Mouse (Mus musculus) left cerebral cortex, adult 11 months (tissue): ENCODE measurements at regions not wholly inside any gene's neighbourhood (a gene's known extent, or its start where the extent isn't known, plus 50 kb on each side); places are given as distances from the start of the nearest gene placed in this dataset.
"Not testable (repeated sequence)": the region's sequence is repeated elsewhere in the genome, so short reads cannot be mapped to it uniquely, and the experiment has no call there.

Experiments
- DNase-seq: peaks from one replicate; pipeline ENCODE4 v3.0.0; 2022; ENCODE audit warnings: low spot score

DNA sequence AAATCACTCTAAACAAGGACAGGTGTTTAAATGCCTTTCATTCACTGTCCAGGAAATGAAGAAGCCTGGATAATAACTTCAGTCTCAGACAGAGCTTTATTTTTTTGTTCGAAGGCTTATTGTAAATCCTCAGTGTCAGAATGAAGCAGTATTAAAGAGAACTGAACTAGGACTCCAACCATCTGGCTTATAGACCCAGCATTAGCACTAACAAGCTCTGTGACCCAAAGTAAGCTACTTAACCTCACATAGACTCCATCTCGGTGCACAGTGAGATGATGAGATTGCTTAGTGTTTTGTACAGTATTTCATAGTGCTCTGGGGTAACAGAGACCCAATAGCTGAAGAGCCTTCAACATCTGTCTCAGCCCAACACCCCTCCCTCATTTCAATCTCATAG is 738.2 kb upstream of the Map3k7 start:
- DNase-seq, result no peak

DNA sequence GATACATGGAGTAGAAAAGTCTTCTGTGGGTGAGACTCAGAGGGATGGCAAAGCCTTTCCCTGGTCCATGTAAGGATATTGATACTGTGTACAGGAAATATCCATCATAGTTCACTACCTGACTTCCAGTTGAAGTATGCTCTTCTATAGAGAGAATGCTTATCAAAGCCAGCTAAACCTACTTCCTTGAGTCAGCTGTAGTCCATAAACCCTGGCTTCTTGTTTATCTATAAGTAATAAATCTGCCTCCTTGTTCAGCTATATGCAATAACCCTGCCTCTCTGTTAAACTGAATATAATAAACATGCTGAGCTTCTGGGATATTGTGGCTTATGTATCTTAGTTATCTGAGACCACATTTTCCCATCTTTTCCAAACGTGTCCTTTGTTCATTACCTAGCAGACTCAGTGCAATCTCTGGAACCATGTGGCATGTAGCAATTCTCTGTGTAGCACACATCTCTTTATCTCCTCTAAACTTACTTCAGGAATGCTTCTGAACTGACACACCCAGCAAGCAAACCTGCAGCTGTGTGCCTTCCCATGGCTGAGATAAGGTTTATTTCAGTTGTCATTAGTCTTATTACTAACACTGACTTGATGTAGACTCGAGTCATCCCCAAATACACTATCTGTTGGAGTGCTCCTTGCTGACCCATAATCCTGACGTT is 694.9 kb upstream of the Map3k7 start:
- DNase-seq, result no peak

DNA sequence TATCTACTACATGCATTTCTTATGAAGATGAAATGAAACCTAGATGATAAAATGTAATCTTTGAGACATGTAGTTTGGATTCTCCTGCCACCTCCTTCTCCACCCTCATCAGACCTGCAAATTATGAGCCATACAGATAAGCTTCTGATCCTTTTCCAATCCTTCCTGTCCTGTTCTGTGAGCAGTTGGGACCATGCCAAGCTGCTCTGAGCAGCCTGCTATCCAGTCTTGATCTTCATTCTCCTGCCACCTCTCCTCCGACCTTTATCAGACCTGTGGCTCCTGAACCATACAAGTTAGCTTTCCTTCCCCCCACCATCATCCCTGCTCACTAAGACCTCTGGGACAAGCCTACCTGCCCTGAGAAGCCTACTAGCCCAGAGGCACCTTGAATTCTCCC is 689.8 kb upstream of the Map3k7 start:
- no peak for DNase-seq

DNA sequence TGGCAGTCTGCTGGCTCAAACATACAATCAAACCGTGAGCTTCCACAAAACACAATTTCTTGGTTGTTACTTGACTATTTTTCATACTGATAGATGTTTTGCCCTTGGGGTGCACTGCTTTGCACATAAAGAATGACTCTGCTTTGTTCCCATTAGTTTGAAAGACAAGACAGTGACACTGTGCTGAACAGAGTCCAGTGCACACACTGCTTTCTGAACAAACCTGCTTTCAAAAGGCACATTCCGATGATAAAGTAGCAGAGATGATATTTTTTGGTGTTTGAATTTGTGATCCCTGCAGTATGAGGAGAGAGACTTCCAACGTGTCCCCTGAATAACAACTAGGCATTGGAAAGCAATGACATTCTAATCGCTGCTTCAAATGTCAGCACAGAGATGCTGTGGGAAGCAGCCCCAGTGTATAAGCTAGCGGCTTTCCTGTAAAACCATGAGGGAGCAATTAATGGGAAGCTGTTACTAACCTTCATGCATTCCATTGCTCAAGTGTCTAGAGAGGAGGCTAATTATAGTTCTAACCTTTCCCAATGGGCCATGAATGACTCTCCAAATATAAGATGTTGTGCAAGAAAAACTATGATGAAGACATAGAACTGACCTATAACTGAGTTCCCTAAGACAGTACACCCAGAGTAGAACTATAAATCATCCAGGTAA is 673.5 kb upstream of the Map3k7 start:
- DNase-seq, result no peak

DNA sequence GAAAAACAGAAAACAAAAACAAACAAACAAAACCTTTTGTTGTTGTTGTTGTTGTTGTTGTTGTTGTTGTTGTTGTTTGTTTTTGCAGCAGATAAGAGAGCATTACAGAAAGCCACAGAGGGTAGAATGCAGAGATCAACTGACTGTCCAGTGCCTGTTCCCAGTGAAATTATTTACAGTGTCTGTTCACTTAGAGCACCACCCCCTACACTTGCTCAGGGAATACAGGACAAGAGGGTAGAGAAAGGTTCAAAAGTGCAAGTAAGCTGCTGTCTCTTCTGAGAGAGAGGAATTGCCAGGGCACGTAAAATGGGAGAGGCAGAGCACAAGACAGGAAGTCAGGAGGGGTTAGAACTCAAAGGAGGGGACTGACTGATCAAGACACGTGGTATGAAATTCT is 670.1 kb upstream of the Map3k7 start:
- DNase-seq, result no peak

DNA sequence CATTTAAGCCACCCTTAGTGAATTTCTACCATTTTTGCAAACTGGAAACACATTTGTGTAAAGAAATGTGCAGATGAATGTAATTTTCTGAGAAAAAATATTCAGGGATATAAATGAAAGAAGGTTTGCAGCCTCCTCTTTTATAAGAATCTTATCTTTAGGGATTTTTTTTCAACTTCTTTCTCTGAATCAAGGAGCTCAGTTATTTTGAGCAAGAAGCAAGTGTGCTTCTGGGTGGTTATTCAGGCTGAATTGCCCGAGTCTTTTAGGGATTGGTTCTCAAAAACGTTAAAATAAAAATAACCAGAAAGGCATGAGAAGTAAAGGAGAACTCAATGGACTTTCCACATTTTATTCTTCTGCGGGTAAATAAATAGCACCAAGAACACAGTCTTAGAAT is 666.0 kb upstream of the Map3k7 start:
- no peak for DNase-seq

DNA sequence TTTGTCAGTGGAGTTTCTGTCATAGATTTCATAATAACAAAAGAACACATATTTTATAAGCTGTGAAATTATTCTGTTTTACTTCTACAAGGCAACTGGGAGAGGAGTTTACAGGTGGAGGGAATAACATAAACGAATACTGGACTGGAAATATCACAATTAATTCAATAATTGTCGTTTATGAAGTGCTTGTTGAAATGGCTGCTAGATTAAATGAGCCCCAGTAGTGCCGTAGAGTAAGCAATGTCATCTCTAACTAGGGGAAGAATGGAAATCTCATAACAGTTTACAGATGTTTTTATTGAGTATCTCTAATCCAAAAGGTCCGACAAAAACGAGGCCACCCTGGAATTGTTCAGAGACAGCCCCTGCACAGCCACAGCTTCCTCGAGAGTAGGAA is 644.6 kb upstream of the Map3k7 start:
- no peak for DNase-seq

DNA sequence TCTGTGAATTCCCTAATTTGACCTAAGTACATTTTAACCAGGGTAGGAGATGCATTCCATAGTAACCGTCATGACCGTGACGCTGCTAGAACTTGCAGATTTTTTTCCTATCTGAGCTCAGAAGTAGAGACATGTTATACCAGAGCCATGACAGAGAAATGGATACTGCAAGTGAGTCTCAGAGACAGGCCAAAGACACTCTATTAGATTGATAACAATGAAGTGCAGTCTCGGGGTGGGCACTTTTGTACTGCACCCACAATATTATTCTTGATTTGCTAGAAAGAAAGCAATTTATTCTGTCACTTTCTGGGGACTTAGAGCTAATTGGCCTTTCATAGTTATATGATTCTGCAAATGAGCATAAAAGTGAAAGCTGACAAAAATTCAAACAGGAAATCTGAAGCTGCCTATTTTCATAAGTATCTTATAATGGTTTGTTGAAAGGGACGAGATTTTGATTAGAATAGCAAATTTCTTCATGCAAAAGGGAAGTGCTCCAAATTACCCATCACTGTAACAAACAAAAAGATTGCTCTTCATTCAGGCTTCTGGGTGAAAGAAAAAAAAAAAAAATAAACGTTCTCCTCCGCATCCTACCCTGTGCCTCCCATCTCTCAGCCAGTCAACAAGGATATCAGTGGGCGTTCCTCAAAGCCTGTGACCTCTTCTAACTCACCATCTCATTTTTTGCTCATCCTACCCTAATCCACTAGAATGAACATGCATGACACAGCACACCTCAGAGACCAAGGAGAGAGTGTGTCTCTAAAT is 643.0 kb upstream of the Map3k7 start:
- DNase-seq, result no peak

DNA sequence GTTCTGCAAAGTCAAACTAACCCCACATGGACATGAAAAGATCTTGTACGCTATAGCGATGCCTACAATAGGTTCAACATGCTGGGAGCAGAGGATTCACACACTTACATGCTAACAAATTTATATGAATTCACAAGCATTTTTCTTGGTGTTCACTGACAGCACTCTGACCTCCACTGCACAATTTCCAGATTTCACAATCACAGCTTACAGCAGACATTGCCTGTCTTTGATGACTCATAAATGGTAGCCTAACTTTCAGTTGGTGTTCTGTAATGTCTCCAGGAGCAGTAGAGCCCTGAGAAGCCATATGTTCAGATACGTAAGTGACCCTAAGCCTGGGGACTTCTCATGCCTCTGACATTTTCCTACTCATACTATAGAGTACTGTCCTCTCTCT is 640.1 kb upstream of the Map3k7 start:
- no peak for DNase-seq

DNA sequence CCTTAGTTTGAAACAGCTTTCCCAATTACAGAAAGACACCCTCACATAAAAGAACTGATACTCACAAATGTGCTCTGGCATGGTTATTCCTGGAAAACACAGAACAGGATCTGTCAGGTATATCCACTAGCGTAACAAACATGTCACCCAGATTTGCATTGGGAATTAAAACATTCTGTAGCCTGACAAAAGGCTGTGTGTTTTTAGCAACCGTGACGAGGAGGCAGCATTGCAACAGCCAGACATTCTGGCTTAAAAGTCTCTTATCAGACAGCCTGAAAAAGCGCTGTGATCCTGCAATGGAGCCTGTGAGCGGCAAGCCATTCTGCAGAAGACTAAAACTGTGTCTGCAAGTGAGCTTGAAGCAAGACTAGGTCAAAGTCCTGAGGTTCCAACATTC is 635.1 kb upstream of the Map3k7 start:
- no peak for DNase-seq

DNA sequence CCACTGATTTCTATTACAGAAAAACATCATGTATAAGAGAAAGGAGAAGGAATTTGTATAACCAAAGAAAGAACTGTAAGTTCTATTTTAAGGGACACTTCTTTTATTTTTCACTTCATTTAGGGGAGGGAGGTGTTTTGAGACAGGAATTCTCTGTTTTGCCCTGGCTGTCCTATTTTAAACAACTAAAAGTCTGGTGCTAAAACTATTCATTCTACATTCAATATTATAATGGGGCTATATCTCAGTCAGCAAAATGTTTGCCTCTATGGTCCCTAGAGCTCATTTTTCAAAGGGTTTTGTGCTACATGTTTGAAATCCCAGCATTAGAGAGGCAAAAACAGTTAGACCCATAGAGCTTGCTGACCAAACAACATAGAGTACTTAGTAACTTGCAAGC is 632.8 kb upstream of the Map3k7 start:
- DNase-seq, result no peak

DNA sequence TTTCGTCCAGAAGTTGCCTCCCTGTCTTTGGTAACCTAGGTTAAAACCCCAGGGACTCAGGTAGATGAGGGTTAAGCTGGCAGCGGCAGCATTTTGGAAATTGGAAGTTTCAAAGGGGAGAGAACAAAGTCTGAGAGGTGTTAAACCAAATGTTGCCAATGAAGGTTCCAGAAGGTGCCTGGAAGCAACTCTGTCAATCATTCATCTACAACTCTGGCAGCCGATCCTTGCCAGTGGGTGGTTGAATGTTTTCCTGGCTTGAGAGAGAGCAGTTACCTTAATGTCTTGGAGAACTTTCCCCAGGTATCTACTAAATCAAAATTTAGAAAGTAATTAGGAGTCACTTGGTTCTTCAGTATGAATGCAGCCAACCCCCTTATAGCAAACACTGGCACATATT is 628.2 kb upstream of the Map3k7 start:
- DNase-seq, result no peak

DNA sequence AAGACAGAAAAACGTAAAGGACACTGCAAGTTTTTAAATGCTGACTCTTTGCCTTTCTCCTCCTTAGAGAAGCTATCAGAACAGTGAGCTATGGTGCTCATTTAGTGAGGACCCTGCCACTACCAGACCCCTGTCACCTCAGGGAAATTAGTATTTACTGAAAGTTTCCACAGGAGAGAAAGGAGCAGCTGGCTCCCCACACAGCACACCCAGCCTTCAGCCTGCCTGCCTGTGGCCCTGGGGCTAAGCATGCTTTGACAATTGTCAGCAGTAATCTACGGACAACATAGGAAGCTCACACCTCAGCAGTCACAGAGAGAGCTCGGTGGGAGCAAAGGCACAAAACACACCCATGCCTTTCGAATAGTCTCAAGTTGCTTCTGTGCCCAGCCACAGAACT is 625.9 kb upstream of the Map3k7 start:
- DNase-seq, result no peak

DNA sequence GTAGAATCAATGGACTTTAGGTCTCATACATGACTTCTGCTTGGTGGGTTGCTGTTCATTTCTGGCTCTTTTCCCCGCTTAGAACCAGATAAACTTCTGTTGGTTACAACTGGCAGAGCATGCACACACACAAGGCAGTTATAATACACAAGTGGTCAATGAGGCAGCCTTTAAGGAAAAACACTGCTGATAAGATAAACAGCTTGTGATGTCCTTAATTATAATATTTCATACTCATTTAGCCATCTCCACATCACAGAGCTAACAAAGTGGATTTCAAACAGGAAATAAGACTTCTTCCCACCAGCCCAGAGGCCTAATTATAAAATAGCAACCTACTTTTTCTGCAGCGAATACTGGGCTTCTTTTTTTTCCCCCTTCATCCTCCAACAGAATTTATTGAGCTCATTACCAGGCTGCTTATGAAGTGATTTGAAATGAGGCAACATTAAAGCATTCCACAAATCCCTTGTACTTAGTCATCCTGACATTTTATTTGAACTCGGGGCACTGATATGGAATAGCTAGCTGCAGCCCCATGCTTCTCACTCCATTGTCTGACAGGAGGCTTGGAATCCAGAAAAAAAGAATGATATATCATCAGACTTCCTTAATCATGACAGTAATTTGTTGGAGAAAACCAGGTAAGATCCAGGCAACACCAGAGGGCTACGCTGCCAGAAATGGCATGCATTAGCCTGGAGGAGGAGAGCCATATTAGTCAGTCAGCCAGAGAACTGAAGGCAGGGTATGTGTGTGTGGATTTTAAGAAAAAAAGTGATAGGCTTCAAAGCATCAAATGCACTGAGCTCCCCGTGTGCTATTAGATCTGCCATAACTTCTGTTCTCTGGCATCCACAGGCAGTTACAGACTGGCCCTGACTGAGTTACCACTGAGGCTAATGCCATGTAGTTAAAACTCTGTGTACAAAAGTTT is 620.3 kb upstream of the Map3k7 start:
- no peak for DNase-seq

DNA sequence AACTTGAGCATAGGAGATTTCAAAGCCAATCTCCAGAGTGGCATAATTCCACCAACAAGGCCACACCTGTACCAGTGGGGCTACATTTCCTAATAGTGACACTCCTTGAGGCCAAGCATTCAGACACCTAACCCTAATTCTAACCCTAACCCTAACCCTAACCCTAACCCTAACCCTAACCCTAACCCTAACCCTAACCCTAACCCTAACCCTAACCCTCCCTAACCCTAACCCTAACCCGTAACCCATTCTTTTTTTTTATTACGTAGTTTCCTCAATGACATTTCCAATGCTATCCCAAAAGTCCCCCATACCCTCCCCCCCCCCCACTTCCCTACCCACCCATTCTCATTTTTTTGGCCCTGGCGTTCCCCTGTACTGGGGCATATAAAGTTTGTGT is 609.9 kb upstream of the Map3k7 start:
- not testable (repeated sequence) for DNase-seq

DNA sequence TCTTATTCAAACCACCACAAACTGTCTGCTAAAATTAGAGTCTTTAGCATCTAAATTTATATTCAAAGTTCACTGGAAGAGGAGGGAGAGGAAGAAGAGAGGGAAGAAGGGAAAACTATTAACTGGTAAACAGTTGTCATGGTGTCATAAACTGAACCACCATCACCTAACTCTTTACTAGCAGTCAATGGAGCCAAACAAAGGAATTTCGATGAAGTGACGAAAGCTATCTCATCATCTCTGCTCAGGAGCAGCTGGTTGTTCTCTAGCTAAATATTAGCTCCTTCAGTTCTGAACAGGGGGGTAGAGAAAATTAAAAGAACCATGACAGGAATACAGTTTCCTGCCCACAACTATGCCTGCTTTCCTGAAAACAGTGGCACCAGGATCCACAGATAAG is 608.9 kb upstream of the Map3k7 start:
- DNase-seq, result no peak

DNA sequence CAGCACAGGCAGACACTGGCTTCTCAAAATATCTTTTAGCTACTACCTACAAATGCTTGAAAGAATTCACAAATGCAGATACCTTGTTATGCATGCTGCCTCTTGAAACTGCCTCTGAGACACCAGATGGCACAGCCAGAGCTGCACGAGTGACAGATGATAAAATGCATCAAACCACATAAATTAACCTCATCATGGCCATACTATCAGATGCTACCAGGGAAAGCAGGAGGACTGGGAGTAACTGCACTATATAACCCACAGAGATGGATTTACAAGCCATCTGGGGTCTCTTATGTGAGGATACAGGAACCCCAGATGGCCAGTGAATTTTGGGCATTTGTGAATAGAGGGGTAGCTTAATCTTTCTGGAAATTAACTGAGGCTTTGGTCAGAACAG is 597.7 kb upstream of the Map3k7 start:
- DNase-seq, result no peak

DNA sequence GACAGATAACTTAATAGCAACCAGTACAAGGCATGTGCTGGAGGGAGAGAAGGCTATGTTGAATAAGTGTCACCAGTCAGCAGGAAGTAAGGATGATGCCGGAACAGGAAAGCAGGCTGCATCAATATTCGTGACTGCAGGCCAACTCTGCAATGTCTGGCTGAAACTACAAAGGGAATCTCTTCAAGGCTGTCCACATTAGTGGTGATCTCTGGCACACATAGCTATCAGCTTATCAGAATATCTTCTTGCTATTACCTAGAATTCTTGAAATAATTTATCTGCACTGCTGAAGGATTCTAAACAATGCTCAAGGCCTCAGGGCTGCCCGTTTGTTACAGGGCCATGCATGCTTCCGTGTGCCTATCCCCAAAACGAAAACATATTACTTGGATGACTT is 596.9 kb upstream of the Map3k7 start:
- DNase-seq, result no peak

DNA sequence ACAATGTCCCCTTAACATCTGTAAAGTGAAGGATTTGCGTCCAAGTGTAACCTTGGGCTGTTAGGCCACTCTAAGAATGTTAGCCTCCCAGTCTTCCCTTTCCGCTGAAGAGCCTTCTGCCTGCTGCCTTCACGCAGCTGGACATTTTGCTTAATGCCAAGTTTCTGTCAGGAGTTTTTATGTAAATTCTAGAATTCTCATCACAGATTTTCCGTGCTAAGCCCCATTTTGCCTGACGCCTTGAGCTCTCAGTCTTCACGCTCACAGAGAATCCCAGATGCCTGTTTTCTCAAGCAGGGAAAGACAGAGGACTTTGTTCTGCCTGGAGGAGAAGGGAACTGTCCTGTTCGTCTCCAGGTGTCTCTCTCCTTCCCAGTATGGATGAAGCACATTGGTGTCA is 593.8 kb upstream of the Map3k7 start:
- DNase-seq, result no peak

DNA sequence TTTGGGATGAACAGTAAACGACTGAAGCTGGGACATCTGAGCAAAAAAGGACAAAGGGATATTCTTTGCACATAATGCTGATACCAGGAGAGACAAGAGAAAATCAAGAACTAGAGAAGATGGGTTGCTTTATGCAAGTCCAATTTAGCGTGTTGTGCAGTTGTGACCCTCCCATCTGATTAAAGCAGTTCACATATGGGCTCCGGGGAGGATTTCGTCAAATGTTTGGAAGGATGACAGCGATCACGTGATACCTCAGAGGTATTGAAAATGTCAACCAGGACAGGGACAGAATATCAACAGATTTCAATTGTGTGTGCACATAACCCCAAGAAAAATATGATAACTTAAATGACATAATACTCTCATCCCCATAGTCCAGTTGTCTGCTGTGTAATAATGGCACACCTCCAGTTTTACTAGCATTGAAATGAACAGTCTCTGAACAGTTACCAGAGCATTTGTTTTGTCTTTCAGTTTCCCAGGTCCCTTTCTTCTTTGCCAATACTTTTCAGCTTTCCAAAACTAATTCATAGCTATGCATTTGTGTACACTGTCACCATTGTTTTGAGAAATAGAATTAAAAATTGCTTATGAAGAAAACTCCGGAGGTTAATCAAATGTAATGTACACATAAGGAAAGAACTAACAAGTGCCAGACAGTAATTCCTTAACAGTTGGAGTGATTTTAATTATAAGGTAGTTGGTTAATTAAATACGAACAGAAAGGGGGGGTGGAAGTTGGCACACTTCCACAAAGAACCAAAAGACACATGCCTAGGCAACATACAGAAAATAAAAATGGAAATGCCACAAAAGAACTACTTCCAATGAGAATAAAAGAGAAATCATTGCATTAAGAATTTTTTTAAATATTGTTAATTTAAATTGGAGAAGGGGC is 582.6 kb upstream of the Map3k7 start:
- no peak for DNase-seq

DNA sequence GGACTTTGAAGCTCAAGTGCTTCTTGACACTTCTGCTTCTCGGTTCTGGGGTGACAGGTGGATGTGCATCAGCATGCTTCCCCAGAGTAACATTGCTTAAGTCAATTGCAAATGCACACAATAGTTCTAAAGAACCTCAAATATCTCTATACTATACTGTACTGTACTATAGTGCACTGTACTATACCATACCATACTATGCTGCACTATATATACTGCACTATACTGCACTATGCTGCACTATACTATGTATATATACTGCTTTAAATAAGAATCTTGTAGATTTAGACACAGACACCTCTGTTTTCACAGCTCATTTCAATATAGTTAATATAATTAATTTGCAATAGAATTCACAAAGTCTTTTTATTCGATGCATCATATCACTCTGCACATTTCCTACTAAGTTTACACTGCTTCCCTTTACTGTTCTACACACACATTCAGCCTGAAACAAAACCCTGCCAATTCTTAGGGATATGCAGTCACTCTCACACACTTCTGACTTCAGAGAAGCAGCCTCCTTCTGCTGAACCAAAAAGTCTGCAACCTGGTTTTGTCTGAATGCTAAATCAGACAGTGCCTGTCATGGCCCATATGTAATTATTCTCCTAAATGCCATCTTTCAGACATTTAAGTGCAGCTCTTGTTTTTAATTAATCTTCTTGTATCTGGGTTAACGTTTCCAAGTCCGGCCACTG is 570.8 kb upstream of the Map3k7 start:
- no peak for DNase-seq
